Mouse (Mus musculus): ENCODE measurements around the gene Nlgn2.
"Not testable (repeated sequence)": the region's sequence is repeated elsewhere in the genome, so short reads cannot be mapped to it uniquely, and the experiment has no call there.

Nlgn2 gene

GRCm38 (mm10) chr11:69863729-69864128, 26.1 kb upstream of the Nlgn2 start:
- DNase-seq, result not testable (repeated sequence)

DNA sequence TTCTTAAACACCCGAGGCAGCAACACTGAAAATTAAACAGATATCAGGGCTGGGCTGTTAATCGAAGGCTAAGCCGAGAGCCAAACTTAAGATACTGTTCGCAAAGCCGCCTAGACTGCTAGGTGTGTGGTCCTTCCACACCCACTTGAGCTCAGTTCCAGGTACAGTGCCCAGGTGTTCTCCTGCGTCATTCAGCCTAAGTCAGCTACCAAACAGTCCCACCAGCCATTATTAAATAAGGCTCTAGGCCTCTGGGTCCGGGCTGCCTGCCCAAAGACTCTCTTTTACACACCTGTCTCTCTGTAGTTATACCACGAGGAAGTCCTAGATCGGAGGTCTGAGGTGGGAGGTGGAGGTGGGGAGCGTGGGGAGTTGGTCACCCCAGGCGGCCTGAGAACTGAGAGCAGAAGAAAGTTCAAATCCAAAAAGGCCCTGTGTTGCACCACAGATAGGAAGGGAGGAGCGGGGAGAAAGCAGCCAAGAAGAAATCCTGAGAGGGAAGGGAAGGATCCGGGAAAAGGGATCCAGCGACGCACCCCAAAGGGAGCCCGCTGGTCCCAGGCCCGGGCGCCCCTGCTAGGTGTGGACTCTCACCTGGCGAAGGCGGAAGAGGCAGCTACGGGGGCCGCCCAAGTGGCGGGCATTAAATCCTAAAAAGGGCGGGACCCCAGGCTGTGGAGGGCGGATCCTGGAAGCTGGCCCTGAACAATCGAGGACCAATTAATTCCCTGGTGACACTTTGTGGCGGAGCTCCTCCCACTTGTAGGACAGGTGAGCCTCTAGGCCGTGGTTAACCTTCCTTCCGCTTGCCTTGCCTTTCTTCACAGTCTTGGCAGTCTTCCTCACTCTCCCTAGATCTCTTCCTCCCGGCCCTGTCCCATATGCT, 20.8 kb upstream of the Nlgn2 start, which contains the start of gene Tnk1:
Gene Tnk1, minus strand, starts transcription at position 618 of the 886 bp plus-strand sequence.
- peak; percentile 63 for DNase-seq

- DNase-seq, result peak; percentile 65
Observed at GRCm38 (mm10) chr11:69855347-69855746, 17.8 kb upstream of the Nlgn2 start.

DNA sequence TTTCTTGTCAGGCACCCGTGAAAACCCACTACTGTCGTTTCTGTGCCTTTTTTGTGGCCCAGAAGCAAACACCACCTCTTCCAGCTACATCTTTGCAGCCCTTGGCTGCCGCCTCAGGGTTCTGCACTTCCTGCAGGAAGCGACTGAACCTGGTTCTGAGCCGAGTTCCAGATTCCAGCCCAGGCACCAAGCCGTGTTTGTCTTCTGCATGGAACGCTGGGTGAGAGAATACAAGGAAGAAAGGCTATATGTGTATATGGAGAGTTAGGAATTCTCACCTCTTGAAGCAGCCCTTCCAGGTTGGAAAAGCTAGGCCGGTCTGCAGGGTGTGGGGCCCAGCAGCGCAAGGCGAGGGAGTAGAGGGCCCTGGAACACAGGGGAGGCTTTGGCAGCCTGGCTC, 17.1 kb upstream of the Nlgn2 start:
- DNase-seq, result no peak

- peak; percentile 47 for DNase-seq
Observed at GRCm38 (mm10) chr11:69853994-69854393, 16.4 kb upstream of the Nlgn2 start.

- no peak for DNase-seq
Observed at GRCm38 (mm10) chr11:69850754-69851153, 13.2 kb upstream of the Nlgn2 start.

- no peak for DNase-seq
Observed at GRCm38 (mm10) chr11:69849884-69850283, 12.3 kb upstream of the Nlgn2 start.

DNA sequence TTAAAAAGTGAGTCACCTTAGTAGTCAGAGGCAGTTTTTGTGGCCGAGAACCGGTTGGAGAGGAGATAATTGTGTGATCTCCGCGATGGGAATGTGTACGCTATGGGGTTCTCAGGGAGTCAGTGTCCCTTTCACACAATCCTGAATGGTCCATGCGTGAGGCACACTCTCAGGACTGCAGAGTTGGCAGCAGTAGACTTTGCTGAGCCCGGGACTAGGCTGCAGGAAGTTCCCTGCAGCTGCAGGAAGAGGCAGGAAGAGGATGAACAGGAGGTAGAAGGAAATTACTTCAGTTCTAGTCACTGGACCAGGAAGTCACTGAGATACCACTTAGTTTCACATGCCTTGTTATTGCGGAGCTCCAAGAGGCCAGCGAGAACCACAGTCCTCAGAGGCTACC, 11.5 kb upstream of the Nlgn2 start:
- no peak for DNase-seq

GRCm38 (mm10) chr11:69848021-69848420, 10.4 kb upstream of the Nlgn2 start:
- no peak for DNase-seq

DNA sequence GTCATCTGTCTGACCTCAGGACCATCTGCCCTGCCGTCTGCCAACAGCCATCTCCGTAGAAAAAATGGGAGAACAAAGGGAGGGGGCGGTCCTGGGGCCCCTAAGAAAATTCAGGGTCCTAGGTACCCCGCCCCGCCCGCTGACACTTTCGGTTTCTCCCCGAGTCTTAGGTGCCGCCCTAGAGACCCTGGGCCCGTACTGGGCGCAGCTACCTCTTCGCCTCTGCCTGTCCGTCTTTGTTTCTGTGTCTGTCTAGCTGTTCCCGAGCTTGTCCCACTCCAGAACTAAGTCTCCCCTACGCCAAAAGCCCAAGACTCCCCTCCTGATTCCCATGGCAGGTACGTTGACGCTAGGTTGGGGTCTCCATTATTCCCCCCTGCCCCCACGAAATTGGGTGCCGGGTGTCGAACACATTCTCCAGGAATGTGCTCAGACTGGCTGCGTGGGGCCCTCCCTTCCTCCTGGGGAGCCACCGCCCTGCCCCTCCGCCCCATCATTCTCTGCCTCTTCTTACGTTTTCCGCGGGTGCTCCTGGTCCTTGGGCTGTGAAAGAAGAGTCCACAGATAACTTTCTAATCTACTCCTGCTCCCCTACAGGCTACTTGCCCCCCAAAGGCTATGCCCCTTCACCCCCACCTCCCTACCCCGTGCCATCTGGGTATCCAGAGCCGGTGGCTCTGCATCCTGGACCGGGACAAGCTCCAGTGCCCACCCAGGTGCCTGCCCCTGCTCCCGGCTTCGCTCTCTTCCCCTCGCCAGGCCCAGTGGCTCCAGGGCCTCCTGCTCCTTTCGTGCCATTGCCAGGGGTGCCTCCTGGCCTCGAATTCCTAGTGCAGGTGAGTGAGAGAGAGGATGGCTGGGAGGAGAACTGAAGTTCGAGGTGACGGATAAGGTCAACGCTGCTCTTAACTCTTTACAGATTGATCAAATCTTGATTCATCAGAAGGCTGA, 9.4 kb upstream of the Nlgn2 start:
- DNase-seq, result peak; percentile 58

DNA sequence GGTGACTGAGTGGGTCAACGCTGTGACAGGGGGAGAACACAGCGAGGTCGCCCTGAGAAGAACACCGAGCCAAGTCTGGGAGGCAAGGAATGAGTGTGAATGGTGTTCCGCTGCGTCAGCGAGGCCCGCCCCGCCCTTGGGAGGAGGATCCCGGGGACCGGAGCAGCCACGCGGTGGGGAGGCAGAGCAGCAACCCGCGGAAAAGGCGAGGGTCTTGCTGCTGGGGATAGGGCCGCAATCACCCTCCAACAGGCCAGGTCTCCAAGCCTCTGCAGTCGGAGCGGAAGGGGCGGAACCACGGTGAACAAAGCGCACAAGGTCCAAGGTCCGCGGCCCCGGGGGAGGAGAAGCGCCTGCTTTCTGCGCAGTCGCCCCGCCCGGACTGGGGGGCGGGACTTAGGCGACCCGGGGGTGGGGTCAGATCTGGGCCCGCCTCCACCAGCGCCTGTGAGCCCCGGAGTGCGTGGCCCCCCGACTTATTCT, 8.7 kb upstream of the Nlgn2 start, which contains the start of gene Plscr3:
Gene Plscr3, plus strand, starts transcription at position 179 of the 483 bp plus-strand sequence.
- peak; percentile 97 for DNase-seq

GRCm38 (mm10) chr11:69838714-69839104, 1.1 kb upstream of the Nlgn2 start:
- peak; percentile 45 for DNase-seq

GRCm38 (mm10) chr11:69837952-69838713, 549 bp upstream of the Nlgn2 start, which contains the start of gene Tmem256:
Tmem256 (plus strand) TSS chr11:69838514.
- DNase-seq, result peak; percentile 97

DNA sequence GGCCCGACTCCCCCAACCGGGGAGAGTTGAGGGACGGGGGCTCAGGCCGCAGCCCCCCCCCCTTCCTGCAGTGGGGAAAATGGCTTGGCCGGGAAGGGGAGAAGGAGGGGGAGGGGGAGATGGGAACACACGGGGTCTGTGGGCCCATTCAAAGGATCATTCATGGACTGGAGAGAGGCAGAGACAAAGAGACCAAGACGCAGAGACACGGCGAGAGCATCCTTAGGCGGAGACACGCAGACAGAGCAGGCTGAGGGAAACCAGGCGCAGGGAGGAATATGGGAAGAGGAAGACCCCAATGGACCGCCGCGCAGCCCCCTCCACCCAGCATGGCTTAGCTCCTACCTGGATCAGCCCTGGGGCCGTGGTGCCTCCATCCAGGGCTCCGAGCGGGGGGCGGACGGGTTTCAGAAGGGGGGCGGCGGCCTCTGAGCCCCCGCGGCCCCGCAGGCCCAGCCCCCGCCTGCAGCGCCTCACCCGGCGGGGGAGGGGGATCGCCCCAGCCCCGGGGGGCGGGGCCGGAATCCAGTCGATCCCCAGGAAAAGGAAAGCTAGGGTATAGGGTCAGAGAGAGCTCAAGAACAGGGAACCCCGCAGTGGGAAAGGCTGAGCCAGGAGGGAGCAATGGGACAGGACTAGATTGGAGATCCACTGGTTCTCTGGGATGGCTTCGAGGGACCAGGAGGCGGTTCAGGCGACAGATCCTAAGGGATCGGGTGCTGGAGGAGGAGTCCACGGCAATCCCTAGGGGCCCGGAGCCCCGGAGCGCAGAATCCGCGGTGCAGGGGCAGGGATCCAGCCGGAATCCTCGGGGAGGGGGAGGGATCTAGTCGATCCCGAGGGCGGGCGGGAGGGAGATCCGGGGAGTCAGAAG, 644 bp downstream of the Nlgn2 start:
- DNase-seq, result peak; percentile 63

GRCm38 (mm10) chr11:69835966-69836335, 1.6 kb downstream of the Nlgn2 start:
- no peak for DNase-seq

- DNase-seq, result no peak
Observed at GRCm38 (mm10) chr11:69835326-69835965, 2.1 kb downstream of the Nlgn2 start.

GRCm38 (mm10) chr11:69834001-69834549, 3.5 kb downstream of the Nlgn2 start:
- peak; percentile 60 for DNase-seq

DNA sequence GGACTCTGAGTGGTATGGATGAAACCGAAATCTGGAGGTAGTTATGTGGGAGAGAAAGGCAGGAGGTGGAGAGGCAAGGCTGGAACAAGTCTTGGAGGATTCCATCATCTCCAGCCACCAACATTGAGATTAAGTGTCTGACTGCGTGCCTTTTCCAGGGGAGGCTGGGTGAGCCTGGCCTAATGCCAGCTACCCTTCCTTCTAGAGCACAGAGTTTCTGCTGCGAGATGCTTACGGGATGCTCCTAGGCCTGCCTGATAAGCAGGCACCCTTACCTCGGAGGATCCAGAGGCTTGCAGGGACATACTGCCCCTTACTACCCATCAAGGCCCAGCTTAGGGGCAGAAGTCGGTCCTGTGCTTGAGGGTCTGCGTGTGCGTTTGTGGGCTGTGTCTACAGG, 4.0 kb downstream of the Nlgn2 start:
- no peak for DNase-seq

GRCm38 (mm10) chr11:69828832-69829231, 8.8 kb downstream of the Nlgn2 start:
- DNase-seq, result no peak

- no peak for DNase-seq
Observed at GRCm38 (mm10) chr11:69823456-69823855, 14.1 kb downstream of the Nlgn2 start.

Measured in kidney, postnatal 10 days (tissue).